Mouse (Mus musculus) forebrain, embryonic 12.5 days (tissue): ENCODE data around the gene Spaca4. TPM values are rescaled to one million over a fixed set of nuclear protein-coding genes. Genes with fewer than 3 reads are reported as not detected.

ENCODE experiments used
- ATAC-seq: fragments of 200-750 bp; cut with Nextera tagmentation; 2 replicates; pipeline ENCODE4 v1.8.0; 2017; ENCODE audit warnings: moderate TSS enrichment; ENCODE audit not compliant: low FRiP score
- H3K27ac ChIP-seq: fragments of 300-500 bp; sonication (generic); 2 replicates; pipeline ENCODE4 v1.5.1; 2016; ENCODE audit warnings: mild to moderate bottlenecking
- H3K27me3 ChIP-seq: fragments of 300-500 bp; sonication (generic); 2 replicates; pipeline ENCODE4 v1.6.1; 2016; ENCODE audit warnings: mild to moderate bottlenecking
- H3K36me3 ChIP-seq: fragments of 300-500 bp; sonication (generic); replicated peaks from 2 replicates; pipeline ENCODE4 v1.6.1; 2016; ENCODE audit warnings: mild to moderate bottlenecking
- H3K4me1 ChIP-seq: fragments of 300-500 bp; sonication (generic); 2 replicates; pipeline ENCODE4 v1.6.1; 2016
- H3K4me2 ChIP-seq: fragments of 300-500 bp; sonication (generic); 2 replicates; pipeline ENCODE4 v1.6.1; 2016; ENCODE audit warnings: mild to moderate bottlenecking, moderate library complexity
- H3K4me3 ChIP-seq: fragments of 300-500 bp; sonication (generic); replicated peaks from 2 replicates; pipeline ENCODE4 v1.5.1; 2016; ENCODE audit warnings: mild to moderate bottlenecking
- H3K9ac ChIP-seq: fragments of 300-500 bp; sonication (generic); 2 replicates; pipeline ENCODE4 v1.6.1; 2016; ENCODE audit warnings: mild to moderate bottlenecking
- H3K9me3 ChIP-seq: fragments of 300-500 bp; sonication (generic); 2 replicates; pipeline ENCODE4 v1.6.1; 2016
- WGBS: fragments of 180-500 bp; shearing (Covaris S2); methylation state at CpG from one replicate; pipeline ENCODE4 v1.1.7; 2016; 5-methylcytosine and 5-hydroxymethylcytosine counted together
- polyA plus RNA-seq: library from polyadenylated mRNA; unstranded; fragments of >200 nt; fragmentation: Nextera tagmentation; extraction: Ambion mirVana; gene quantifications from 2 replicates; pipeline ENCODE4 v1.2.1, GENCODE M21; 2016

Gene Spaca4
- polyA plus RNA-seq, 1 experiment from 2014 or later, result not detected

DNA sequence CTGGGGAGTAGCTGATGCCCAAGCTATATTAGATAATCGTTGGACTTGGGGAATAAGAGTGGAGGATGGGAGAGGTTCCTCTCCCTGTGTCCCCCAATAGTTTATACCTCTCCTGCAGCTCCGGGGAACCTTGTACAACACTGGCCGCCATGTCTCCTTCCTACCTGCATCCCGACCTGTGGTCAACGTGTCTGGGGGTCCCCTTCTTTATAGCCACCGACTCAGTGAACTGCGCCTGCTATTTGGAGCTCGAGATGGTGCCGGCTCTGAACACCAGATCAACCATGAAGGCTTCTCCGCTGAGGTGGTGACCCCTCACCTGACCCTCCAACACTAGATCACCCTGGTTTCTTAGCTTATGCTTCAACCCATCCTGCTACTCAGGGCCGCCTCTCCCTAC lies 23.3 kb downstream of the Spaca4 start:
- Histone ChIP-seq H3K4me1 (peaks cover 65% of the 10 kb centered on the region), H3K4me3 (no peak overlapping the region), H3K27me3 (peaks cover 37% of the 10 kb centered on the region), H3K4me2 (no peak overlapping the region), H3K9me3 (no peaks in the 10 kb centered on the region), H3K27ac (no peak overlapping the region), H3K9ac (no peak overlapping the region), H3K36me3 (no peaks in the 10 kb centered on the region)
- no peak for ATAC-seq
- 96% methylated on average over 11 of the region's 11 CpGs for WGBS

DNA sequence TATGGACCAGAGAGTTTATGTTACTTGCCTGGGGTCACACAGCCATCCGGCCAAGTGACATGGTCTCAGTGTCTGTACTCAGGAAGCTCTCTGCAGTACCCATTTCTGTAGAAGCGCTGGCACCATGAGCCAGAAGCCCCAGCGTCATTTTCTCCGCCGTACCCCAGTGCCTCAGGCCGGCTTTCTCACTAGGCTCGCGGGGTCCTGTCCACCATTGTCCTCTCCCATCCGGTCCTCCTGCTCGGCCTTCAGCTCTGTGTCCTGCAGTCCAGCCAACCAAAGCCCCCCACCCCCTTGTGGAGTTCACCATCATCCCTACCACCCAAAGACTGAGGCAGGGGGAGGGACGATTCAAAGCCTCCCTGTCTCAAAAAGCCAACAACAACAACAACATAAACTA lies 24.0 kb downstream of the Spaca4 start:
- Histone ChIP-seq H3K4me2 (peak overlapping the region; percentile 73; the same call in 1 of the 2 replicates), H3K27me3 (peaks cover 37% of the 10 kb centered on the region), H3K9ac (no peak overlapping the region), H3K4me1 (peaks cover 58% of the 10 kb centered on the region), H3K4me3 (no peak overlapping the region), H3K9me3 (no peaks in the 10 kb centered on the region), H3K27ac (no peak overlapping the region), H3K36me3 (no peaks in the 10 kb centered on the region)
- no peak for ATAC-seq
- WGBS, result 86% methylated on average over 11 of the region's 11 CpGs

DNA sequence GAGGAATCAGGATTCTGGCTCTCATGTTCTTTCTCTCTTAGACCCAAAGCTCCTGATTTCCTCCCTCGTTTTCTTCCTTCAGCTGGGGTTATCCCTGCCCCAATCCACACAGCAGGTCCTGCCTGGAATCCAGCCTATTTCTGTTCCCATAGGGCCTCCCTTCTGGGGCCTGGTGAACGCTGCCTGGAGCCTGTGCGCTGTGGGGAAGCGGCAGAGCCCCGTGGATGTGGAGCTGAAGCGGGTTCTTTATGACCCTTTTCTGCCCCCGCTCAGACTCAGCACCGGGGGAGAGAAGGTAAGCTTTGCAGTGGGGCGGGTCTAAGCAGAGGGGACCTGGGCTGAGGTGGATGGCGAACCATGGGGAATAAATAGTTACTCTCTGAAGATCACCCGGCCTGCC lies 24.5 kb downstream of the Spaca4 start:
- Histone ChIP-seq H3K9me3 (no peaks in the 10 kb centered on the region), H3K4me3 (peak overlapping the region; percentile 45), H3K4me1 (peaks cover 53% of the 10 kb centered on the region), H3K4me2 (peak overlapping the region; percentile 73), H3K27me3 (peaks cover 37% of the 10 kb centered on the region), H3K36me3 (no peaks in the 10 kb centered on the region), H3K9ac (peak overlapping the region; percentile 30; the same call in 1 of the 2 replicates), H3K27ac (no peak overlapping the region)
- WGBS, result 26% methylated on average over 11 of the region's 11 CpGs
- ATAC-seq, result no peak

DNA sequence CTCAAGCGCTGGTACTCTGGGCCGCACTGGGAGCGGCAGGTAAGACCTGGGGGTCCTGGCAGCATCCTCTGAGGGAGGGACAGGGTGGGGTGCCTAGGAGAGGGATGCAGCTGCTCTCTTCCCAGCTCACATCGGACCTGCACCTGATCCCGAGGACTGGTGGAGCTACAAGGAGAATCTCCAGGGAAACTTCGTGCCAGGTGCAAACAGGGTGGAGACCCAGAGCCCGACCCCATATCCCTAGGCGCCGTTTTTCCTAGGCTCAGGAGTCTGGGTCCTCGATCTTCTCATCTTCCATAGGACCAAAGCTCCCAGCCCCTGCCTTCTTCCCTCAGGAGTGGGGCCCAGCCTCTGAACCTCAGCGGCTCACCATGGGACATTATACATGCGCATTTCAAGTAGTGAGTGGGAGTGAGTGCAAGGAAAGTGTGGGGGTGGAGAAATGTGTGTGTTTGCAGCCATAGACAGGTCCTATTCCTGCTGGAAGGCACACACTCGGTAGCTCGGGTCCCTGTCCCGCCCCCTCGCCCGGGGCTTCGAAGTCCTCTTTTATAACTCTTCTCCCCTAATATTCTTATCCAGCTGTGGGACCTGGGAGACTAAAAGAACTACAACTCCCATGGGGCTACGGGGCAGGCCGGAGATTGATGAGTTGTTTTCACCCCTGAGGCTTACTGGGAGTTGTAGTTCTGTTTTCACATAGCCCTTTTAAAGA lies 25.2 kb downstream of the Spaca4 start:
- peak overlapping the region; percentile 47; the same call in 1 of the 2 replicates for H3K27ac ChIP-seq
- peak overlapping the region; percentile 54 for H3K9ac ChIP-seq
- peak overlapping the region; percentile 45 for H3K4me3 ChIP-seq
- H3K4me2 ChIP-seq, result peak overlapping the region; percentile 73
- H3K36me3 ChIP-seq, result no peaks in the 10 kb centered on the region
- peaks cover 46% of the 10 kb centered on the region for H3K4me1 ChIP-seq
- no peaks in the 10 kb centered on the region for H3K9me3 ChIP-seq
- peaks cover 37% of the 10 kb centered on the region for H3K27me3 ChIP-seq
- WGBS, result under 1% methylated on average over 20 of the region's 20 CpGs
- ATAC-seq, result 0 out of 2 replicates have a peak, but pooled peaks have one; percentile 9

DNA sequence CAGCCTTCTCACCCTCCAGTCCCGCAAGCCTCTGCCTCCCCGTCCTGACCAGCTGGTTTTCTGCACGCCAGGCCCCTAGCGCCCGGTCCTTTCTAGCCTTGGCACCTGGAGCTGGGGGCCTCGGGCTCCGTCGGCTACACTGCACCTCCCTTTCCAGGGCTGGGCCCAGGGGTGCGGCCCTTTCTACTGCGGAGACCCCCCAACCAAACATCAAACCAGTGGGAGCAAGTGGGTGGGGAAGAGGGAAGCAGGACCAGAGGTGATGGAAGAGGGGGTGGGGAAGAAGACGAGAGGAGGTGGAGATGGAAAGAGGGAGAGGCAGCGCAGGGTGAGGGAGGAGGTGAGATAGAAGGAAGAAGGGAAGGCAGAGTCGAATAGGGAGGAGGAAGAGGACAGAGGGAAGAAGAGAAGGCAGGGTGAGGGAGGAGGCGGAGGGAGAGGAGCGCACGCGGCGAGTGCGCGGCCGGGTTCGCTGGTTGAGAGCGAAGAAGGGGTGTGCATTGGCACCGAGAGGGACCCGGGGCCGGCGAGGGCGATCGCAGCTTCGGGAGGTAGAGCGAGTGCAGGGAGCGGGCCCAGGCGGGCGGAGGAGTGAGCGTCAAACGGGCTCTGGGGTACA lies 26.0 kb downstream of the Spaca4 start, which contains the start of gene Car11:
Gene Car11, plus strand, starts transcription at position 321 of the 619 bp plus-strand sequence.
- H3K4me2 ChIP-seq, result peak within 1 kb of the TSS; percentile 73
- no peak for ATAC-seq
- H3K9ac ChIP-seq, result peak within 1 kb of the TSS; percentile 54
- peaks cover 37% of the 10 kb centered on the region for H3K27me3 ChIP-seq
- H3K9me3 ChIP-seq, result no peaks in the 10 kb centered on the region
- WGBS, result 2% methylated on average over 35 of the region's 36 CpGs
- H3K4me3 ChIP-seq, result peak within 1 kb of the TSS; percentile 45
- peaks cover 46% of the 10 kb centered on the region for H3K4me1 ChIP-seq
- H3K27ac ChIP-seq, result peak within 1 kb of the TSS; percentile 47; the same call in 1 of the 2 replicates
- H3K36me3 ChIP-seq, result no peaks in the 10 kb centered on the region

DNA sequence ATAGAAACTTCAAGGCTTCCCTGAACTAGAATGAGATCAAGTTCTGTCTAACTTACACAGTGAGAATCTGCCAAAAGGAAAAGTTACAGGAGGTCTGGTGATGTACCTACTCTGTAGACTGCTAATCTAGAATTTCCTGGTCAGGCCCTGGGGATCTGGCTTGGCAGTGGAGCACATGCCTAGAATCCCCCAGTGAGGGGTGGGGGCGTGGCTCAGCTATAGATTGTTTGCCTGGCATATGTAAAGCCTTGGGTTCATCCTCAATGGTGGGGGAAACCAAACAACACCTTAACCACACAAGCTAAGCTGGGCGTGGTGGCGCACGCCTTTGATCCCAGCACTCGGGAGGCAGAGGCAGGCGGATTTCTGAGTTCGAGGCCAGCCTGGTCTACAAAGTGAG lies 27.7 kb downstream of the Spaca4 start:
- 85% methylated on average over 7 of the region's 7 CpGs for WGBS
- H3K27ac ChIP-seq, result no peak overlapping the region
- H3K9me3 ChIP-seq, result no peaks in the 10 kb centered on the region
- H3K4me2 ChIP-seq, result no peak overlapping the region
- H3K9ac ChIP-seq, result no peak overlapping the region
- H3K4me3 ChIP-seq, result no peak overlapping the region
- H3K27me3 ChIP-seq, result peaks cover 37% of the 10 kb centered on the region
- H3K36me3 ChIP-seq, result no peaks in the 10 kb centered on the region
- H3K4me1 ChIP-seq, result peaks cover 31% of the 10 kb centered on the region
- ATAC-seq, result no peak

DNA sequence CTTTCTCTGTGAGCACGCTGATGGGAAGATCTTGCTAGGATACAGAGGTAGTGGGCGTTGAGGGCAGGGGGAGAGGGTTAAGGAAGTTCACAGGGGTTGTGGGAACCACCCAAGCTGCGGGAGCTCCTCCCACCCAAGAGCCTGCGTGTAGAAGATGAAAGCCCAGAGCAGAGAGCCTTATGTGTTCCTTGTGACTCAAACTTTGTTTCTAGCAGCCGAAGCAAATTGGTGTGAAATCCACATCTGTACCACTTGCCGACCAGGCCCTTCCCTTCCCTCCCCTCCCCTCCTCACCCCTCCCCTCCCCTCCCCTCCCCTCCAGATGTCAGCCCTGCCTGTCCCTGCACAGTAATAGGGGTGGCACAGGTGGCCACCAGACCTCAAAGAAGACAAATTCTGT lies 30.5 kb downstream of the Spaca4 start:
- no peak for ATAC-seq
- Histone ChIP-seq H3K9me3 (no peaks in the 10 kb centered on the region), H3K36me3 (no peaks in the 10 kb centered on the region), H3K9ac (no peak overlapping the region), H3K27me3 (peaks cover 24% of the 10 kb centered on the region), H3K4me2 (no peak overlapping the region), H3K4me1 (peaks cover 14% of the 10 kb centered on the region), H3K4me3 (no peak overlapping the region), H3K27ac (no peak overlapping the region)
- WGBS, result 38% methylated on average over 6 of the region's 6 CpGs

DNA sequence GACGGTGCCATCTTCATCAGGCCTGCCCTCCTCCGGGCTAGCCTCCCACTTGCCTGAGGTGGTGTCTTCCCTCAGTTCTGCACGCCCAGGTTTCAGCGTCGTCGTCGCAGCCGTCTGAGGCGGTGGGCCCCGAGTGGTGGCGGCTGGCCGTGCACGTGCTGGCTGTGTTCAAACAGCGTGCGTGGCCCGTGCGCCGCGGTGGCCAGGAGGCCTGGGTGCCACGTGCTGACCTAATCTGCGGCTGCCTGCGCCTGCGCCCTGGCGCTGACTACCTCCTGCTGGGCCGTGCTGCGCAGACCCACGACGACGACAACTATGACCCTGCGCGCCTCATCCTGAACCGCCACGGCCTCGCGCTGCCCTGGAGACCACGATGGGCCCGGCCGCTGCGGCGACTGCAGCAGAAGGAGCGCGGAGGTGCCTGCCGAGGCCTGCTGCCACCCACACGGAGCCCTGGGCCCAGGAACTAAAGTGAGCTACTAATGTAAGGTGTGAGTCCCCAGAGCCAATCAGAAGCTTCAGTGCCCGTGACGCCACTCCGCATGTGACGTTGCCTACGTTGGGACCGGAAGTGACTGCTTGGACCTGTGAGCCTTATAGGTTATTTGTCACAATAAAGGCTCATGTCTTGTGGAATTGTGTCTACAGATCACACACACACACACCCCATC lies 31.6 kb downstream of the Spaca4 start, which contains the start of gene Sec1:
Gene Sec1, minus strand, starts transcription at position 482 of the 671 bp plus-strand sequence.
- Histone ChIP-seq H3K27me3 (peaks cover 14% of the 10 kb centered on the region), H3K9me3 (no peaks in the 10 kb centered on the region), H3K9ac (no peak within 1 kb of the TSS), H3K4me3 (no peak within 1 kb of the TSS), H3K4me1 (peaks cover 4% of the 10 kb centered on the region; the same call in 1 of the 2 replicates), H3K4me2 (no peak within 1 kb of the TSS), H3K36me3 (no peaks in the 10 kb centered on the region), H3K27ac (no peak within 1 kb of the TSS)
- ATAC-seq, result 0 out of 2 replicates have a peak, but pooled peaks have one; percentile 23
- 89% methylated on average over 50 of the region's 50 CpGs for WGBS

DNA sequence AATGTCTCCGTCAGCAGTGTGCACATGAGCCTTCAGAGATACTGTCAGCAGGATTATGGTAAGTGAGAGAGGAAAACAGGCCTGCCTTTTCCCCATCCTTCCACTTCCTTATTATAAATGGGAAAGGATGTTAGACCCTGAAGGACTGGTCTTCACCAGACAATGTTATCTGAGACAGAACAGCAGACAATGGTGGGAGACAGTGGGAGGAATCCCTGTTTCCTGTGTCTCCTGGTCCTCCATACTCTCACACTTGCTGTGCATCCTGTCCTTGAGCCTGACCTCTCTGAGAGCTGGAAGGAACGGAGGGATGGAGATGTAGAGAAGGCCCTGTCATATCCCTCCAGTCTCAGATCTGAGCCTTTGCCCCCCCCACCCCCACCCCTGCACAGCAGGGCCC lies 33.2 kb downstream of the Spaca4 start:
- peaks cover 4% of the 10 kb centered on the region; the same call in 1 of the 2 replicates for H3K27me3 ChIP-seq

DNA sequence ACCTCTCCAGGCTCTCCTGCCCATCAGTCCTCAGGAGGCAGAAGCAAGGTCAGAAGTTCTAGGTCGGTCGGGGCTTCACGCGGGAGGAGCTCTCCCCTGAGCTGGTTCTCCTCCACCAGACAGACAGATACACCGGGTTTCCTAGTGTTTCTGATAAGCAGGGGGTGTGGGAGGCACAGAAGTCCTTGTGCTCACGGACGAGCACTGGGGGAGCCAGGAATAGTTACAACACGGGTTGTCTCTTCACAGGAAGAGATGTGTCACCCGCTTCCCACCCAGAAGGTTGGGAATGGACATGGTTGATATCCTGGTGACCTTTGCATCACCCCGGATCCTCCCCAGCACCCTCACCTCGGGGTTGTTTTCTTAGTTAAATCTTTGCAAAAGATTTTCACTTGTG lies 35.8 kb downstream of the Spaca4 start:
- Histone ChIP-seq H3K9ac (no peak overlapping the region), H3K4me1 (peaks cover 6% of the 10 kb centered on the region; the same call in 1 of the 2 replicates), H3K36me3 (no peaks in the 10 kb centered on the region), H3K27me3 (peaks cover 15% of the 10 kb centered on the region; the same call in 1 of the 2 replicates), H3K4me2 (no peak overlapping the region), H3K9me3 (no peaks in the 10 kb centered on the region), H3K4me3 (no peak overlapping the region), H3K27ac (no peak overlapping the region)
- 76% methylated on average over 11 of the region's 11 CpGs for WGBS
- no peak for ATAC-seq

More for the DNA sequence above, 33.2 kb downstream of the Spaca4 start:
- no peak for ATAC-seq
- Histone ChIP-seq H3K9me3 (no peaks in the 10 kb centered on the region), H3K9ac (no peak overlapping the region), H3K4me3 (no peak overlapping the region), H3K27ac (no peak overlapping the region), H3K36me3 (no peaks in the 10 kb centered on the region), H3K4me2 (no peak overlapping the region), H3K4me1 (peaks cover 4% of the 10 kb centered on the region; the same call in 1 of the 2 replicates)
- 81% methylated on average over 2 of the region's 2 CpGs for WGBS

DNA sequence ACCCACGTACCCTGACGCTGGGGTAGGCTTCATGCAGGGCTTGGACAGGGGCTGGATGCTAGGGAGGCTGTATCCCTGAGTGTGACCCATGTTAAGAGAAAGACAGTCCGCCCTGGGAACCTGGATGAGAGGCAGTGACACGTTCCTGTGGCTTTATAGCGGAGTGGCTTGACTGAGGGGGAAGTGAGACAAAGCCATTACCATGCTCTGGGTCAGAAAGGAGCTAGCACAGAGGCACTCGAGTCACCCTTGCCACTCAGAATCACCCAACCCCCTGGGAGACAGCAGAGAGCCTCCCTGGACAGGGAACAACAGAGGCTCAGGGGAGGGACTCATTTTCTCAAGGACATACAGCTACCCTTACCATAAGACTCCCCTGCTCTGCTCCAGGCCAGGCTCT lies 36.5 kb downstream of the Spaca4 start:
- H3K36me3 ChIP-seq, result no peaks in the 10 kb centered on the region
- no peaks in the 10 kb centered on the region for H3K9me3 ChIP-seq
- no peak for ATAC-seq
- WGBS, result 66% methylated on average over 6 of the region's 6 CpGs
- H3K9ac ChIP-seq, result no peak overlapping the region; the same call in 1 of the 2 replicates
- H3K4me1 ChIP-seq, result peaks cover 6% of the 10 kb centered on the region; the same call in 1 of the 2 replicates
- no peak overlapping the region for H3K4me2 ChIP-seq
- H3K27me3 ChIP-seq, result peaks cover 21% of the 10 kb centered on the region
- no peak overlapping the region for H3K27ac ChIP-seq
- H3K4me3 ChIP-seq, result no peak overlapping the region

DNA sequence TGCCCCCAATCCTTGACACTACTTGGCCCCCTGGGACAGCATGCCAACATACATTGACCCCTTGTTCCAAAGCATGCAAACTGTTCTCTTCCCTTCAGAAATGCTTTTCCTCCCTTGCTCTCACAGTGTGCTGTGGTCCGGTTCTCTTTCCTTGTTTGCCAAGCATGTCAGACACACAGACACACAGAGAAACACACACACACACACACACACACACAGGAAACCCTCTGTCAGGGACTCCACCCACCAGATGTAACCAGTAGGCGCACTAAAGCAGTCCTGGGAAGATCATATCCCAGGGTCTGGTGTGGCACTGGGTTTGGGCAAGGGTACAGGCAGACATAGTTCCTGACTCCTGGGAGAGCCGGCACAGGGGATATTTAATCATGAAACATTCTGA lies 38.8 kb downstream of the Spaca4 start:
- Histone ChIP-seq H3K36me3 (no peaks in the 10 kb centered on the region), H3K27me3 (peaks cover 25% of the 10 kb centered on the region), H3K9me3 (no peaks in the 10 kb centered on the region), H3K9ac (no peak overlapping the region), H3K27ac (no peak overlapping the region), H3K4me2 (no peak overlapping the region), H3K4me1 (peaks cover 15% of the 10 kb centered on the region), H3K4me3 (no peak overlapping the region)
- WGBS, result 83% methylated on average over 3 of the region's 3 CpGs
- no peak for ATAC-seq
